Mouse (Mus musculus) forebrain, embryonic 14.5 days (tissue): ENCODE measurements around the gene Nrp1. TPM values are rescaled to one million over a fixed set of nuclear protein-coding genes. Genes with fewer than 3 reads are reported as not detected.

Experiments
- ATAC-seq: fragments of 200-750 bp; cut with Nextera tagmentation; 2 replicates; pipeline ENCODE4 v1.8.0; 2017; ENCODE audit warnings: mild to moderate bottlenecking, moderate library complexity
- DNase-seq: peaks from one replicate; pipeline ENCODE4 v3.0.0-alpha.2; 2015; ENCODE audit warnings: low spot score
- H3K27ac ChIP-seq: fragments of 300-500 bp; sonication (generic); 2 replicates; pipeline ENCODE4 v1.5.1; 2014; ENCODE audit warnings: low read depth, mild to moderate bottlenecking, control low read depth, low read length, moderate library complexity
- H3K27me3 ChIP-seq: fragments of 300-500 bp; sonication (generic); replicated peaks from 2 replicates; pipeline ENCODE4 v1.6.1; 2014; ENCODE audit warnings: low read length, control low read depth, mixed read lengths; ENCODE audit not compliant: control insufficient read depth, insufficient read depth
- H3K36me3 ChIP-seq: fragments of 300-500 bp; sonication (generic); 2 replicates; pipeline ENCODE4 v1.6.1; 2014; ENCODE audit warnings: low read length, control low read depth; ENCODE audit not compliant: control insufficient read depth, insufficient read depth
- H3K4me1 ChIP-seq: fragments of 300-500 bp; sonication (generic); 2 replicates; pipeline ENCODE4 v1.6.1; 2014; ENCODE audit warnings: antibody characterized with exemption, low read length, control low read depth; ENCODE audit not compliant: control insufficient read depth, insufficient read depth
- H3K4me2 ChIP-seq: fragments of 300-500 bp; sonication (generic); 2 replicates; pipeline ENCODE4 v1.6.1; 2014; ENCODE audit warnings: mild to moderate bottlenecking, control low read depth, low read length
- H3K4me3 ChIP-seq: fragments of 300-500 bp; sonication (generic); 2 replicates; pipeline ENCODE4 v1.5.1; 2014; ENCODE audit warnings: low read depth, low read length, control low read depth
- H3K9ac ChIP-seq: fragments of 300-500 bp; sonication (generic); 2 replicates; pipeline ENCODE4 v1.6.1; 2014; ENCODE audit warnings: mild to moderate bottlenecking, low read length, control low read depth, moderate library complexity
- H3K9me3 ChIP-seq: fragments of 300-500 bp; sonication (generic); replicated peaks from 2 replicates; pipeline ENCODE4 v1.6.1; 2016; ENCODE audit warnings: low read length, control low read depth, mixed read lengths; ENCODE audit not compliant: control insufficient read depth
- WGBS: fragments of 180-500 bp; shearing (Covaris S2); extraction: QIAGEN DNeasy Blood & Tissue Kit; methylation state at CpG from one replicate; pipeline ENCODE4 v1.1.7; 2014; 5-methylcytosine and 5-hydroxymethylcytosine counted together
- polyA plus RNA-seq: library from polyadenylated mRNA; unstranded; fragments of >200 nt; fragmentation: Nextera tagmentation; extraction: Ambion mirVana; gene quantifications from 2 replicates; pipeline ENCODE4 v1.2.1, GENCODE M21; 2014

The Nrp1 gene
- polyA plus RNA-seq, 1 experiment from 2014 or later, result 57.9 TPM

DNA sequence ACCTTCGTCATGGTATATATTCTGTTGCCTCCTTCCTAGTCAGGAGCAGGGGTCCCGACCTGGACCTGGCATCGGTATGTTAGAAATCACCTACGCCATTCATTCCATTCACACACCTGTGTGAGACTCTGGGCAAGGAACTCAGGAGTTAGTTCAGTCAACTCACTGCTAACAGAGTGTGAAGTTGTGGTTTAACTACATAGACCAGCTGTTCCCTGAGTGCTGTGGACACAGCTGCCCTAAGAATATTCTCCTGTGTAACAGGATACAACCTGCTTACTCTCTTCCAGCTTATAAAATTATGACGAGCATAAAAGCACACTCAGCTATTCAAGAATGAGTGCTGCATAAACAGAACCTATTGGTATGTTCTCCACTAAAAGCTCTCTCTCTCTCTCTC lies 41.9 kb downstream of the Nrp1 start:
- no peak for DNase-seq
- Histone ChIP-seq H3K27me3 (no peaks in the 10 kb centered on the region), H3K36me3 (no peaks in the 10 kb centered on the region), H3K9ac (no peak overlapping the region), H3K4me1 (peaks cover 12% of the 10 kb centered on the region), H3K4me3 (no peak overlapping the region), H3K4me2 (no peak overlapping the region), H3K9me3 (no peaks in the 10 kb centered on the region), H3K27ac (no peak overlapping the region)
- no peak for ATAC-seq
- 92% methylated on average over 5 of the region's 5 CpGs for WGBS

- H3K27ac ChIP-seq, result no peak overlapping the region
- no peak overlapping the region for H3K4me2 ChIP-seq
- no peaks in the 10 kb centered on the region for H3K27me3 ChIP-seq
- H3K9me3 ChIP-seq, result no peaks in the 10 kb centered on the region
- no peaks in the 10 kb centered on the region for H3K36me3 ChIP-seq
- ATAC-seq (no peak), DNase-seq (peak; percentile 39)
- H3K4me1 ChIP-seq, result no peaks in the 10 kb centered on the region
- H3K4me3 ChIP-seq, result no peak overlapping the region
- H3K9ac ChIP-seq, result no peak overlapping the region
- WGBS, result 39% methylated on average over 2 of the region's 2 CpGs
Observed at GRCm38 (mm10) chr8:128404876-128405275, 46.5 kb downstream of the Nrp1 start.

DNA sequence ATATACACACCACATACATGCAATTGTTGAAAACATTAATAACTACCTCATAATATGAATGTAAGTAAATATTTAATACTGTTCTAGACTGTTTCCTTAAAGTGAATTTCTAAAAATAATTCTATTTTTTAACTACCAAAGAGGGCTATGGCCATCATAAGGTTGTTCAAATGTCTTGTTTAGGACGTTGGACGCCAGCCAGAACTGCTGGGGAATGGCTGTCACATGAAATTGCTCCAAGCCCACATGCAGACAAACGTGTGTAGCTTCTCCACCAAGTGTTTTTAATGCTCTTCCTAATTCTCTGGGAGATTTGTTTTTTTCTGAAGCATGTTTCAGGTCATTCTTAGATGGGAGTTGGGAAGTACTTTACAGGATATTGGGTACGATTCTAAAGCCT lies 55.0 kb downstream of the Nrp1 start:
- H3K27me3 ChIP-seq, result no peaks in the 10 kb centered on the region
- no peaks in the 10 kb centered on the region for H3K36me3 ChIP-seq
- H3K4me1 ChIP-seq, result peaks cover 31% of the 10 kb centered on the region
- no peak overlapping the region for H3K4me3 ChIP-seq
- ATAC-seq (no peak), DNase-seq (no peak)
- no peak overlapping the region for H3K27ac ChIP-seq
- H3K4me2 ChIP-seq, result no peak overlapping the region
- whole genome bisulfite sequencing, result 69% methylated on average over 4 of the region's 4 CpGs
- H3K9me3 ChIP-seq, result no peaks in the 10 kb centered on the region
- no peak overlapping the region for H3K9ac ChIP-seq

DNA sequence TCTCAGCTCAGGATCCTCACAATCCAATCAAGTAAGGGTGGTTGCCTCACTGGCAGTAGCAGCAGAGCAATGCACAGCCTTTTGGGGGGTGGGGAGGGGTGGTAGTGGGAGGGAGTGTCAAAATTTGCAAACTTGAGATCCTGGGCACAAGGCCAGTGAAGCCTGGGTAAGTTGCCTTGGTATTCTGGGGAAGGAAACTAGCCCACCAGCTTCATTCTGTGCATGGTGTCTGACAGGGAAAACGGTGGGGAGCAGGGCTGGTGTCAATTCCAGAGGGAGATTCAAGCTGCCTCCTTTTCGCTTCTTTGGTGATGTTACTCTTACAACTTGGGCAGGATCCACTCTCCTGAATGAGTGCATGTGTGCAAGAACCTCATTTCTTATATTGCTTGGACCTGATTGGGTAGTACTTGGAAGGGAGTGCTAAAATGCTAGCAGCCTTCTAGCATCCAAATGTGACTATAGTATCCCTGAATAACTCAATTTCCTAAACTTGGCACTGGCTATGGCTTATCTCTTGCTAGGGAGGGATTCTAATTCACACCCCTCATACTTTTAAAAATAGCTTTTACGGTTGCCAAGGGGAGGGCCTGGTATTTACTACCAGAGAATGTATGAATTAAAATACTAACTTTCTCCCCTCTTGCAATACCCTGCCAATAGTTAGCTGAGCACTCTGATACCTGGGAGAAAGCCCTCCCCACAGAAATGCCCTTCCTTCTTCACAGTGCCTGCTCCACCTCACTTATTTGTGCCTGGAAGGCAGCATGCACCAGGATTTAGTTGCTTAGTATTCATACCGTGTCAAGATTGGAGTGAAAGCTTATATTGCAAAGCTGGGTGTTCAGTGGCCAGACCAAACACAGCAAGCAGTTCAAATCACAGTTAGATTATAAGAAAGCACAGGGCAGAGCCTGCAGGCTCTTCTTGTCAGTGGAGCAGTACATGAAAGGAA lies 57.6 kb downstream of the Nrp1 start:
- DNase-seq (peak; percentile 88), ATAC-seq (peak; percentile 82)
- H3K9me3 ChIP-seq, result no peaks in the 10 kb centered on the region
- no peak overlapping the region for H3K4me3 ChIP-seq
- H3K9ac ChIP-seq, result no peak overlapping the region
- H3K4me1 ChIP-seq, result peaks cover 34% of the 10 kb centered on the region
- H3K27ac ChIP-seq, result peak overlapping the region; percentile 44
- H3K4me2 ChIP-seq, result no peak overlapping the region
- 29% methylated on average over 4 of the region's 4 CpGs for WGBS
- no peaks in the 10 kb centered on the region for H3K36me3 ChIP-seq
- no peaks in the 10 kb centered on the region for H3K27me3 ChIP-seq

GRCm38 (mm10) chr8:128416896-128417295 lies 58.5 kb downstream of the Nrp1 start:
- WGBS, result 54% methylated on average over 2 of the region's 2 CpGs
- no peak overlapping the region for H3K9ac ChIP-seq
- no peaks in the 10 kb centered on the region for H3K36me3 ChIP-seq
- peak overlapping the region; percentile 22 for H3K27ac ChIP-seq
- H3K27me3 ChIP-seq, result no peaks in the 10 kb centered on the region
- peaks cover 34% of the 10 kb centered on the region for H3K4me1 ChIP-seq
- ATAC-seq, result no peak
- no peaks in the 10 kb centered on the region for H3K9me3 ChIP-seq
- H3K4me3 ChIP-seq, result no peak overlapping the region
- DNase-seq, result peak; percentile 22
- H3K4me2 ChIP-seq, result no peak overlapping the region

GRCm38 (mm10) chr8:128417956-128418796 lies 59.8 kb downstream of the Nrp1 start:
- ATAC-seq, result peak; percentile 53
- DNase-seq, result peak; percentile 55
- H3K36me3 ChIP-seq, result no peaks in the 10 kb centered on the region
- H3K4me2 ChIP-seq, result no peak overlapping the region
- H3K9me3 ChIP-seq, result no peaks in the 10 kb centered on the region
- no peaks in the 10 kb centered on the region for H3K27me3 ChIP-seq
- H3K4me1 ChIP-seq, result peaks cover 34% of the 10 kb centered on the region
- H3K9ac ChIP-seq, result no peak overlapping the region
- 0 out of 2 replicates have a peak overlapping the region, but pooled peaks have one; percentile 15 for H3K27ac ChIP-seq
- 42% methylated on average over 10 of the region's 10 CpGs for WGBS
- no peak overlapping the region for H3K4me3 ChIP-seq

- Histone ChIP-seq H3K36me3 (no peaks in the 10 kb centered on the region), H3K27ac (no peak overlapping the region), H3K4me1 (peaks cover 34% of the 10 kb centered on the region), H3K27me3 (no peaks in the 10 kb centered on the region), H3K9me3 (no peaks in the 10 kb centered on the region), H3K4me3 (no peak overlapping the region), H3K9ac (no peak overlapping the region), H3K4me2 (no peak overlapping the region)
- DNase-seq (no peak), ATAC-seq (no peak)
Observed at GRCm38 (mm10) chr8:128419984-128420383, 61.6 kb downstream of the Nrp1 start.

DNA sequence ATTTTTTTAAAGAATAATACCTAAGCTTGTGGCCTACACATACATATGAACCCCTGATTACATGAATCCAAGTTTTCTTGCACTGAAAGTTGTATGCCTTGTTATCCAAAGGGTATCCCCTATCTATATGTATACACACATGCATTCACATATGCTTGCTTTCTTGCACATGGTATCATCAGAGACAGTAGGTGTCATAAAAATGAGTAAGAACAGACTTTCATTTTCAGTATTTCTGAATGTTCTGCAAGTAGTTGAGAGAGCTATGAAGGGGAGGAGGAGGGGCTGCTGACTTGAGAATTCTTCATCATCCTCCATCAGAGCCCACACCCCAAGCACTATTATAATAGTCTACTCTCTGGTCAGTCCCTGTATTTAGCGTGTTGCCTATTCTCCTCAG lies 62.0 kb downstream of the Nrp1 start:
- Histone ChIP-seq H3K9me3 (no peaks in the 10 kb centered on the region), H3K4me2 (no peak overlapping the region), H3K4me1 (peaks cover 31% of the 10 kb centered on the region), H3K27ac (no peak overlapping the region), H3K36me3 (no peaks in the 10 kb centered on the region), H3K4me3 (no peak overlapping the region), H3K27me3 (no peaks in the 10 kb centered on the region), H3K9ac (no peak overlapping the region)
- 93% methylated on average over 1 of the region's 1 CpGs for WGBS
- DNase-seq (no peak), ATAC-seq (no peak)
